Mouse (Mus musculus): ENCODE measurements around the gene Kmt2e.
"Not testable (repeated sequence)": the region's sequence is repeated elsewhere in the genome, so short reads cannot be mapped to it uniquely, and the experiment has no call there.

Gene Kmt2e

DNA sequence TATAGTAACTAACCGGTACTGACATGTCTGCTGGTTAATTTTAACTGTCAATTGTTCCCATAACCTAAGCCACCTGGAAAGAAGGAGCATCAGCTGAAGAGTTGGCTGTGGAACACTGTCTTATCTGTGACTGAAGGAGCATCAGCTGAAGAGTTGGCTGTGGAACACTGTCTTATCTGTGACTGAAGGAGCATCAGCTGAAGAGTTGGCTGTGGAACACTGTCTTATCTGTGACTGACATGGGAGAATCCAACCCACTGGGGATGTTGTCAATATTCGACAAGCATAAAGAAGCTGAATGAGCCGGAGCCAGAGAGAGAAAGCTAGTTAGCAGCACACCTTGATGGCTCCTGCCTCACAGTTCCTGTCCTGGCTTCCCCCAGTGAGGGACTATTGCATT is 119.1 kb downstream of the Kmt2e start:
- DNase-seq (ENCODE audit: extremely low read depth, low read depth, low spot score) = not testable (repeated sequence)
